In the genomic region with DNA sequence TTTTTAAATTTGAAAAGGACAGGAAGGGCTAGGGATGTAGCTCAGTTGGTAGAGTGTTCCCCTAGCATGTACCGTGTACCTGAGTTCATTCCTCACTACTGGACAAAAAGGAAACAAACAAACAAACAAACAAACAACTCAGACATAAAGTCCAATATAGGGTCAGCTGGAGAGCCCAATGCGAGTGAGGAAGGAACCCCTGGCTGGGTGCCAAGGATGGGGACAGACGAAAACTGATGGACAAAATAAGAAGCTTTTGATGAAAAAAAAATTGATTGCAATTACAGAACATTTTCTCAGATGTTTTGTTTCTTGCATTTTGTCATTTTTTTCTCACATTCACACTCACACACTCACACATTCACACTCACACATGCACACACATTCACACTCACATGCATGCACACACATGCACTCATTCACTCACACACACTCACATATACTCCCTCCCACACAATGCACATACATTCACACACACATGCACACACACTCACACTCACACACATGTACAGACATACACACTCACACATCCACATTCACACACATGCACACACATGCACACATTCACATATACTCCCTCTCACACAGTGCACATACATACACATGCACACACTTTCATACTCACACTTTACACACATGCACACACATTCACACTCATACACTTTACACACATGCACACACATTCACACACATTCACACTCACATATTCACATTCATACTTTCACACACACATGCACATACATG, we compare ENCODE assay signal across 15 mouse cellular contexts. TPM values are rescaled to one million over a fixed set of nuclear protein-coding genes. Genes with fewer than 3 reads are reported as not detected.
A peak's percentile ranks its signal among the peaks of the same experiment; 100 is the strongest.
DNase-seq lines count a peak whose midpoint lies in the region; ATAC-seq and TF ChIP-seq lines count a peak whose summit lies in the region.
"Had no signal": no experiment of that assay in that cellular context is flagged by ENCODE, and none has a peak within 500 bp of the region (broad histone marks: within the 10 kb centered on the region; RNA-seq: fewer than 3 reads in every experiment).

No protein-coding gene starts in this region.

- H3K79me2 ChIP-seq in CH12.LX (replicated peaks; ENCODE audit: control insufficient read depth, extremely low read depth, insufficient read depth, poor library complexity, severe bottlenecking): no peaks in the 10 kb centered on the region
- no peaks in the 10 kb centered on the region for H3K79me2 ChIP-seq in MEL (ENCODE audit: control insufficient read depth, insufficient read depth, low read length, poor library complexity)

- peak overlapping the region; percentile 42; the same call in 1 of the 2 replicates for H3K4me2 ChIP-seq in forebrain, embryonic 15.5 days (replicated peaks)
- no peak overlapping the region for H3K4me2 ChIP-seq in forebrain, embryonic 12.5 days
- H3K4me2 ChIP-seq in CH12.LX (ENCODE audit: insufficient read depth, low read depth, poor library complexity, severe bottlenecking): no peak overlapping the region
- H3K4me2 ChIP-seq in hindbrain, embryonic 16.5 days (ENCODE audit: low read length): no peak overlapping the region
- H3K4me2 ChIP-seq: liver, embryonic 12.5 days had no signal

- TF ChIP-seq POLR2A in CH12.LX (IDR thresholded peaks at IDR 0.05; ENCODE audit: low read depth, low read length) (no peak), MEL (IDR thresholded peaks at IDR 0.05; ENCODE audit: control insufficient read depth in 1 of 2, insufficient read depth in 1 of 2, low read depth in 1 of 2, low read length in 2 of 2, poor library complexity in 1 of 2) (no peak)

- no peak for ATAC-seq in forebrain, embryonic 15.5 days (replicated peaks)
- ATAC-seq in forebrain, embryonic 12.5 days (ENCODE audit: low FRiP score): no peak
- no peak for ATAC-seq in hindbrain, embryonic 16.5 days
- ATAC-seq: hindbrain, postnatal 0 days; liver, embryonic 12.5 days had no signal

- H3K9ac ChIP-seq in forebrain, embryonic 15.5 days (replicated peaks): no peak overlapping the region
- H3K9ac ChIP-seq in forebrain, embryonic 12.5 days: no peak overlapping the region
- H3K9ac ChIP-seq in CH12.LX (ENCODE audit: insufficient read depth, low read depth) (no peak overlapping the region), MEL (ENCODE audit: control insufficient read depth, low read depth, low read length, poor library complexity, severe bottlenecking) (no peak overlapping the region)
- no peak overlapping the region for H3K9ac ChIP-seq in hindbrain, embryonic 16.5 days (ENCODE audit: low read depth, low read length)
- H3K9ac ChIP-seq: embryonic facial prominence, embryonic 13.5 days; liver, embryonic 12.5 days; lung, embryonic 14.5 days had no signal

- DNase-seq in kidney, postnatal 4 days: peak; percentile 37 to 43
- DNase-seq in kidney, postnatal 14 days: no peak
- DNase-seq in CH12.LX (ENCODE audit: extremely low read depth) (no peak), MEL (ENCODE audit: low read depth, low spot score) (no peak)
- DNase-seq: adrenal gland, adult 2 months; cerebellum, adult 11-12 months; heart, postnatal 4 days; lung, embryonic 14.5 days had no signal

- H3K27me3 ChIP-seq in forebrain, embryonic 15.5 days: no peaks in the 10 kb centered on the region
- H3K27me3 ChIP-seq in forebrain, embryonic 12.5 days: no peaks in the 10 kb centered on the region
- H3K27me3 ChIP-seq in CH12.LX (replicated peaks): no peaks in the 10 kb centered on the region
- no peaks in the 10 kb centered on the region for H3K27me3 ChIP-seq in MEL (ENCODE audit: control insufficient read depth in 1 of 2, insufficient read depth in 2 of 2, low read length in 2 of 2)
- no peaks in the 10 kb centered on the region for H3K27me3 ChIP-seq in hindbrain, embryonic 16.5 days (replicated peaks; ENCODE audit: control insufficient read depth, insufficient read depth, low read length)
- H3K27me3 ChIP-seq: embryonic facial prominence, embryonic 13.5 days had no signal

- 40% methylated on average over 3 of the region's 3 CpGs for WGBS in forebrain, embryonic 15.5 days
- 75% methylated on average over 3 of the region's 3 CpGs for whole genome bisulfite sequencing in forebrain, embryonic 12.5 days
- 57% methylated on average over 3 of the region's 3 CpGs for WGBS in hindbrain, embryonic 16.5 days

- no peaks in the 10 kb centered on the region for H3K9me3 ChIP-seq in forebrain, embryonic 15.5 days
- no peaks in the 10 kb centered on the region for H3K9me3 ChIP-seq in forebrain, embryonic 12.5 days
- H3K9me3 ChIP-seq in CH12.LX (replicated peaks; ENCODE audit: low read length) (peaks cover 2% of the 10 kb centered on the region), MEL (replicated peaks; ENCODE audit: insufficient read depth, low read length) (no peaks in the 10 kb centered on the region)
- no peaks in the 10 kb centered on the region for H3K9me3 ChIP-seq in hindbrain, embryonic 16.5 days (ENCODE audit: control insufficient read depth, low read length)
- H3K9me3 ChIP-seq: embryonic facial prominence, embryonic 13.5 days; liver, embryonic 12.5 days; midbrain, embryonic 12.5 days had no signal

- peaks cover 20% of the 10 kb centered on the region for H3K4me1 ChIP-seq in forebrain, embryonic 15.5 days
- H3K4me1 ChIP-seq in forebrain, embryonic 12.5 days: peaks cover 18% of the 10 kb centered on the region
- H3K4me1 ChIP-seq in CH12.LX (ENCODE audit: control insufficient read depth in 1 of 2, insufficient read depth in 2 of 2): peaks cover 5 to 32% of the 10 kb centered on the region in 2 experiments
- H3K4me1 ChIP-seq in MEL (ENCODE audit: control insufficient read depth in 1 of 2, insufficient read depth in 2 of 2, low read length in 2 of 2): peaks cover 0 to 18% of the 10 kb centered on the region in 2 experiments; a peak in 2 of 4 replicates
- peaks cover 13% of the 10 kb centered on the region for H3K4me1 ChIP-seq in hindbrain, embryonic 16.5 days (ENCODE audit: control insufficient read depth, insufficient read depth, low read depth, low read length)

- dilution Hi-C loops in CH12.LX (cut with MboI; ENCODE audit: extremely low pct_ligation_motif_present, extremely low pct_unique_long_range_greater_than_20kb, low sequenced_read_pairs): no loop called here

- TF ChIP-seq EP300 in CH12.LX (IDR thresholded peaks at IDR 0.05; ENCODE audit: low read length) (no peak), MEL (IDR thresholded peaks at IDR 0.05; ENCODE audit: low read depth in 1 of 2, low read length in 2 of 2) (no peak)

- no peak overlapping the region for H3K4me3 ChIP-seq in forebrain, embryonic 15.5 days
- no peak overlapping the region for H3K4me3 ChIP-seq in forebrain, embryonic 12.5 days (replicated peaks)
- H3K4me3 ChIP-seq in CH12.LX (replicated peaks in 1 of 3; ENCODE audit: low read depth in 2 of 3, low read length in 2 of 3, poor library complexity in 1 of 3) (no peak overlapping the region), MEL (ENCODE audit: control insufficient read depth in 1 of 2, insufficient read depth in 1 of 2, low read depth in 2 of 2, low read length in 2 of 2) (no peak overlapping the region)
- no peak overlapping the region for H3K4me3 ChIP-seq in hindbrain, embryonic 16.5 days (ENCODE audit: low read length)
- H3K4me3 ChIP-seq: embryonic facial prominence, embryonic 13.5 days; liver, embryonic 12.5 days; midbrain, embryonic 12.5 days had no signal

- TF ChIP-seq RAD21 in CH12.LX (IDR thresholded peaks at IDR 0.05; ENCODE audit: low read depth, low read length) (no peak), MEL (IDR thresholded peaks at IDR 0.05; ENCODE audit: low read depth, low read length) (no peak)

- TF ChIP-seq CTCF in CH12.LX (conservative IDR thresholded peaks at IDR 0.05 in 1 of 2, IDR thresholded peaks at IDR 0.05 in 1 of 2; ENCODE audit: low read depth in 2 of 2, low read length in 2 of 2) (no peak), MEL (IDR thresholded peaks at IDR 0.05 in 2 of 3, conservative IDR thresholded peaks at IDR 0.05 in 1 of 3; ENCODE audit: control insufficient read depth in 1 of 3, insufficient read depth in 1 of 3, low read depth in 2 of 3, low read length in 3 of 3, poor library complexity in 1 of 3, severe bottlenecking in 1 of 3) (0 out of 6 replicates have a peak, but pooled peaks of 1 of the 3 experiments have one; percentile 2)

- in situ Hi-C loops in CH12.LX (cut with MboI; ENCODE audit: low pct_ligation_motif_present, low pct_unique_long_range_greater_than_20kb, low sequenced_read_pairs): no loop called here

- H3K27ac ChIP-seq in forebrain, embryonic 15.5 days (replicated peaks): peak overlapping the region; percentile 62
- no peak overlapping the region for H3K27ac ChIP-seq in forebrain, embryonic 12.5 days
- H3K27ac ChIP-seq in CH12.LX (ENCODE audit: insufficient read depth, low read depth) (0 out of 2 replicates have a peak overlapping the region, but pooled peaks have one; percentile 17), MEL (ENCODE audit: control insufficient read depth, low read depth, low read length) (no peak overlapping the region)
- H3K27ac ChIP-seq in hindbrain, embryonic 16.5 days (ENCODE audit: low read depth, low read length): no peak overlapping the region
- H3K27ac ChIP-seq: embryonic facial prominence, embryonic 13.5 days; hindbrain, postnatal 0 days; liver, embryonic 12.5 days; midbrain, embryonic 12.5 days had no signal

- H3K36me3 ChIP-seq in forebrain, embryonic 15.5 days: no peaks in the 10 kb centered on the region
- H3K36me3 ChIP-seq in forebrain, embryonic 12.5 days (replicated peaks): no peaks in the 10 kb centered on the region
- H3K36me3 ChIP-seq in CH12.LX (replicated peaks in 1 of 2; ENCODE audit: control insufficient read depth in 1 of 2, insufficient read depth in 1 of 2, low read length in 1 of 2): no peaks in the 10 kb centered on the region
- H3K36me3 ChIP-seq in MEL (ENCODE audit: control insufficient read depth in 1 of 2, insufficient read depth in 2 of 2, low read length in 2 of 2): peaks cover 0 to 7% of the 10 kb centered on the region in 2 experiments; a peak in 2 of 4 replicates
- H3K36me3 ChIP-seq in hindbrain, embryonic 16.5 days (ENCODE audit: control insufficient read depth, insufficient read depth, low read length): no peaks in the 10 kb centered on the region
- H3K36me3 ChIP-seq: embryonic facial prominence, embryonic 13.5 days; liver, embryonic 12.5 days; midbrain, embryonic 12.5 days had no signal

RNA-seq across cellular contexts. Expression of a gene that starts 5.5 kb away (rescaled TPM):
- polyA plus RNA-seq in forebrain, embryonic 15.5 days (2015; fragmentation: Nextera tagmentation; extraction: Ambion mirVana): 20.7 and 22.8 TPM in 2 replicates
- 18.6 and 19.5 TPM in 2 replicates for polyA plus RNA-seq in forebrain, embryonic 12.5 days (2016; fragmentation: Nextera tagmentation; extraction: Ambion mirVana)
- 4.1 and 4.7 TPM in 2 replicates for total RNA-seq in CH12.LX (2012; rRNA removed)
- 5.1 and 7.0 TPM in 2 replicates for total RNA-seq in CH12.LX (2014; rRNA removed)
- polyA plus RNA-seq in CH12.LX (2012; ENCODE audit: insufficient read length, low read depth): 7.2 and 9.6 TPM in 2 replicates
- 0.35 and 0.72 TPM in 2 replicates for total RNA-seq in MEL (2012; rRNA removed)
- polyA plus RNA-seq in MEL (2012; ENCODE audit: insufficient read depth in 1 of 2, insufficient read length in 2 of 2, low read depth in 1 of 2, low replicate concordance in 2 of 2, missing spikeins in 1 of 2): 1 to 10 TPM in 1 of 2 experiments, not detected in 1; 2.5 TPM
- 24.7 and 27.9 TPM in 2 replicates for polyA plus RNA-seq in hindbrain, embryonic 16.5 days (2015; fragmentation: Nextera tagmentation; extraction: Ambion mirVana)

RNA-seq across cellular contexts. Expression of a gene that starts 26.9 kb away (rescaled TPM):
- polyA plus RNA-seq in forebrain, embryonic 15.5 days (2015; fragmentation: Nextera tagmentation; extraction: Ambion mirVana): 0.13 and 0.27 TPM in 2 replicates
- 0.05 TPM in 1 of 2 replicates, not detected in the other for polyA plus RNA-seq in forebrain, embryonic 12.5 days (2016; fragmentation: Nextera tagmentation; extraction: Ambion mirVana)
- 4.4 and 5.0 TPM in 2 replicates for total RNA-seq in CH12.LX (2012; rRNA removed)
- total RNA-seq in CH12.LX (2014; rRNA removed): 0.58 and 0.62 TPM in 2 replicates
- polyA plus RNA-seq in CH12.LX (2012; ENCODE audit: insufficient read length, low read depth): 2.0 TPM in 2 replicates
- total RNA-seq in MEL (2012; rRNA removed): 17.0 and 17.5 TPM in 2 replicates
- polyA plus RNA-seq in MEL (2012; ENCODE audit: insufficient read depth in 1 of 2, insufficient read length in 2 of 2, low read depth in 1 of 2, low replicate concordance in 2 of 2, missing spikeins in 1 of 2): 10 to 100 TPM in 1 of 2 experiments, not detected in 1; 16.1 TPM
- 0.17 and 0.30 TPM in 2 replicates for polyA plus RNA-seq in hindbrain, embryonic 16.5 days (2015; fragmentation: Nextera tagmentation; extraction: Ambion mirVana)

Comparison
In these comparisons a context has a peak if more than half of its experiments do, and no peak if none do; other contexts are left out.
1. H3K27ac ChIP-seq: peak in forebrain, embryonic 15.5 days (single experiment) and CH12.LX (single experiment); none in forebrain, embryonic 12.5 days (single experiment), MEL (single experiment) and hindbrain, embryonic 16.5 days (single experiment).
2. DNase-seq: peak in kidney, postnatal 4 days (2 of 2); none in kidney, postnatal 14 days (single experiment), CH12.LX (single experiment) and MEL (single experiment).